Mouse (Mus musculus): Measurements from ENCODE around the gene Palmd. TPM values are rescaled to one million over a fixed set of nuclear protein-coding genes. Genes with fewer than 3 reads are reported as not detected.

Gene Palmd
- polyA plus RNA-seq (2014; fragmentation: Nextera tagmentation; extraction: Ambion mirVana): 7.4 and 7.7 TPM in 2 replicates

GRCm38 (mm10) chr3:116968540-116968997 lies at the start of gene Palmd:
Gene Palmd (minus strand): TSS chr3:116968987.
- peak; percentile 63 for DNase-seq (ENCODE audit: low spot score)
- no peaks in the 10 kb centered on the region for H3K36me3 ChIP-seq (ENCODE audit: control insufficient read depth, insufficient read depth, low read length)
- 14% methylated on average over 17 of the region's 17 CpGs for WGBS
- peaks cover 4% of the 10 kb centered on the region; the same call in 1 of the 2 replicates for H3K4me1 ChIP-seq (replicated peaks; ENCODE audit: control insufficient read depth, insufficient read depth, low read length)
- H3K9ac ChIP-seq (ENCODE audit: low read depth, low read length): peak within 1 kb of the TSS; percentile 38; the same call in 1 of the 2 replicates
- H3K27ac ChIP-seq (ENCODE audit: low read depth, low read length): no peak within 1 kb of the TSS
- no peaks in the 10 kb centered on the region for H3K9me3 ChIP-seq (ENCODE audit: control insufficient read depth, low read length)
- H3K4me2 ChIP-seq (replicated peaks; ENCODE audit: low read depth, low read length): peak within 1 kb of the TSS; percentile 41
- H3K4me3 ChIP-seq (ENCODE audit: low read depth, low read length): peak within 1 kb of the TSS; percentile 25
- peak; percentile 85 for ATAC-seq (ENCODE audit: low FRiP score)
- no peaks in the 10 kb centered on the region for H3K27me3 ChIP-seq (ENCODE audit: control insufficient read depth, insufficient read depth, low read length)

DNA sequence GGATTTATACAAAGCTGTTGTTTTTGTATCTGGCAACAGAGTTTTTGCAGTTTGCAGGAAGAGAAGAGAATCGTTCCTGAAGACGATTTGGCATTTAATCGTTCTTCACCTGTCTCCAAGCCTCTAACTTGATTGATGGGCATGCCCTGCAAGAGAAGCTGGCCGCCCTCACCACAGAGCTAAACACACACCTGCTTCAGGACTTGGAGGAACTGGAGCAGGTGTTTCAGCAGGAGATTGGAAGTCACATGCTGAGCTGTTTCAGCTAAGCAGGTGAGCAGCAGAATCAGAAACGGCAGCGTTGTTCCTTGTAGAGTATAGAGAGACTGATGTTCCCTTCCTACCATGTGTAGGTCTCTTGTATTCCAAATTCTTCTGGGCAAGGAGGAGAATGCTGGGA lies 41.4 kb upstream of the Palmd start:
- 77% methylated on average over 6 of the region's 6 CpGs for WGBS
- H3K36me3 ChIP-seq (ENCODE audit: control insufficient read depth, insufficient read depth, low read length): no peaks in the 10 kb centered on the region
- H3K4me3 ChIP-seq (ENCODE audit: low read depth, low read length): no peak overlapping the region
- H3K27ac ChIP-seq (ENCODE audit: low read depth, low read length): no peak overlapping the region
- DNase-seq (ENCODE audit: low spot score) (no peak), ATAC-seq (ENCODE audit: low FRiP score) (no peak)
- no peak overlapping the region for H3K4me2 ChIP-seq (replicated peaks; ENCODE audit: low read depth, low read length)
- H3K4me1 ChIP-seq (replicated peaks; ENCODE audit: control insufficient read depth, insufficient read depth, low read length): no peaks in the 10 kb centered on the region
- no peaks in the 10 kb centered on the region for H3K27me3 ChIP-seq (ENCODE audit: control insufficient read depth, insufficient read depth, low read length)
- no peak overlapping the region for H3K9ac ChIP-seq (ENCODE audit: low read depth, low read length)
- no peaks in the 10 kb centered on the region for H3K9me3 ChIP-seq (ENCODE audit: control insufficient read depth, low read length)

DNA sequence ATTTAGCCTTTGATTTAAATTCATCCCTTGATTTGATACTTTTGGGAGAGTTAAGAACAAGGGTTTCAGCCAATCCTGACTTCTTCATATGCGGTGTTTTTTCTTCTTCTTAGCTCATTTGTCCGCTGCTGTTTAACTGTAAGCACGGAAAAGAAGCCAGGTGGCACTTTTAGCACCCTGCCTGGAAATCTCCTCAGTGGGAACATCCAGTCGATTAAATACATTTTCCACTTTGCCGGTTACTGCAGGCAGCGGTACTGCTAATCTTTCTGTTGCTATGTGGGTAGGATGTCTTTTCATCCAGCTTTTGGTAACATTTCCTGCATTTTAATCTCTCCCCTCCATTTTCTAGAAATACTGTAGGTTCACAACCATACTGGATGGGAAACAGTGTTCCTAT lies 38.6 kb upstream of the Palmd start:
- WGBS: 85% methylated on average over 6 of the region's 6 CpGs
- no peak for ATAC-seq (ENCODE audit: low FRiP score)

GRCm38 (mm10) chr3:117006636-117007035 lies 37.8 kb upstream of the Palmd start:
- Histone ChIP-seq H3K36me3 (ENCODE audit: control insufficient read depth, insufficient read depth, low read length) (no peaks in the 10 kb centered on the region), H3K4me3 (ENCODE audit: low read depth, low read length) (no peak overlapping the region), H3K4me1 (replicated peaks; ENCODE audit: control insufficient read depth, insufficient read depth, low read length) (no peaks in the 10 kb centered on the region), H3K9ac (ENCODE audit: low read depth, low read length) (no peak overlapping the region), H3K9me3 (ENCODE audit: control insufficient read depth, low read length) (no peaks in the 10 kb centered on the region), H3K4me2 (replicated peaks; ENCODE audit: low read depth, low read length) (no peak overlapping the region), H3K27ac (ENCODE audit: low read depth, low read length) (no peak overlapping the region), H3K27me3 (ENCODE audit: control insufficient read depth, insufficient read depth, low read length) (no peaks in the 10 kb centered on the region; the same call in 1 of the 2 replicates)
- no peak for ATAC-seq (ENCODE audit: low FRiP score)
- 95% methylated on average over 3 of the region's 3 CpGs for WGBS
- no peak for DNase-seq (ENCODE audit: low spot score)

More for the DNA sequence above, 38.6 kb upstream of the Palmd start:
- Histone ChIP-seq H3K4me2 (replicated peaks; ENCODE audit: low read depth, low read length) (no peak overlapping the region), H3K4me1 (replicated peaks; ENCODE audit: control insufficient read depth, insufficient read depth, low read length) (no peaks in the 10 kb centered on the region), H3K27me3 (ENCODE audit: control insufficient read depth, insufficient read depth, low read length) (no peaks in the 10 kb centered on the region; the same call in 1 of the 2 replicates), H3K9ac (ENCODE audit: low read depth, low read length) (no peak overlapping the region), H3K4me3 (ENCODE audit: low read depth, low read length) (no peak overlapping the region), H3K36me3 (ENCODE audit: control insufficient read depth, insufficient read depth, low read length) (no peaks in the 10 kb centered on the region), H3K27ac (ENCODE audit: low read depth, low read length) (no peak overlapping the region), H3K9me3 (ENCODE audit: control insufficient read depth, low read length) (no peaks in the 10 kb centered on the region)
- DNase-seq (ENCODE audit: low spot score): no peak

DNA sequence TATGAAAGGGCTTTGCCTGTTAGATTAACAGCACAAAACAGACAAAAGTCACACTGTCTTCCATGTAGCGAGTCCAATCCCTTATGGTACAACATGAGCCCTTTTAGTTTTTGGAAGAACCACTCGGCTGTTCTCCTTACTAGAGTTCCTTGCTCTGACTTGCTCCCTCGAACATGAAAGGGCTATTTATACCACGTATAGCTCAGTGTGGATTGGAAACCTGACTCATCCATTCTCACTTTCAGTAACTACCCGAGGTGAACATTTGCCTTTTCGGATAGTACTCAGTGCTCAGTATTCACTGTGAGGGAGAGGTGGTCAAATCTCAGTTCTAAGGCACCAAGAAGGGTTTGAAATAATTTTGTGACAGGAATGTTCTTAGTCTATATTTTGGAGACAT lies 34.6 kb upstream of the Palmd start:
- Histone ChIP-seq H3K9me3 (ENCODE audit: control insufficient read depth, low read length) (no peaks in the 10 kb centered on the region), H3K27ac (ENCODE audit: low read depth, low read length) (no peak overlapping the region), H3K4me2 (replicated peaks; ENCODE audit: low read depth, low read length) (no peak overlapping the region), H3K27me3 (ENCODE audit: control insufficient read depth, insufficient read depth, low read length) (no peaks in the 10 kb centered on the region; the same call in 1 of the 2 replicates), H3K9ac (ENCODE audit: low read depth, low read length) (no peak overlapping the region), H3K4me1 (replicated peaks; ENCODE audit: control insufficient read depth, insufficient read depth, low read length) (no peaks in the 10 kb centered on the region), H3K36me3 (ENCODE audit: control insufficient read depth, insufficient read depth, low read length) (no peaks in the 10 kb centered on the region), H3K4me3 (ENCODE audit: low read depth, low read length) (no peak overlapping the region)
- ATAC-seq (ENCODE audit: low FRiP score): no peak
- no peak for DNase-seq (ENCODE audit: low spot score)
- WGBS: 75% methylated on average over 6 of the region's 6 CpGs

DNA sequence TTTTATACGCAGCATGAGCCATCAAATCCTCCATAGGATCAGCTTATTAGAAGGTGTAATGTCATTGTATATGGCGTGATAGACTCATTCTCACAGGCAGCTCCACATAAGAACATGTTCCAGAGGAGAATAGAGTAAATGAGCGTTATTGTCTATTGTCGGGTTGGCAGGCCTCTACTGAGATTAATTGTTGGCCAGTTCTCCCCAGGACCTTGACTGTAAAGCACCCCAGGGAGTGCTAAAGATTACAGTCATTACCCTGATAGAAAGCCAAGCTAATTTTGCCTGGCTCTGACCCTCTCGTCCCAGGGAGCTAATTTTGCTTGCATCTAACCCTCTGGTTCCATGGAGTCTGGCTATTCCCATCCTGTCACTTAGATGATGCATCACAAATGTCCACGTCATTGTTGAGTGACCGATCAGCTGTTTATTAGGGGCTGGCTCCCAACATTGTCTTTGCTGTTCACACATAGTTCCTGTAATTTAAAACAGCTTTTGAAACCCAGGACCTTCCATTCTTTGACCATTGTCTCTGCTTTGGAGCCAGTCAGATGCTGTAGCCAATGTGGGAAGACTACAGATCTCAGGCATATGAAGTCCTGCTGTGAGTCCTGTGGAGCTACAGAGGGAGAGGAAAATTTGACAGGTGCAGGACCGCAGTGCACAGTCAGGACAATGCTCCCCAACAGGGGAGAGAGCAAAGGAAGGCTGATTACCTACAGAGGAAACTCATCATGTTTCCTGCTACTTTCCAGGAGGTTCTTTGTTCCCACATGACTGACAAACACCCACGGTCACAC lies 33.1 kb upstream of the Palmd start:
- ATAC-seq (ENCODE audit: low FRiP score): peak; percentile 88
- no peaks in the 10 kb centered on the region for H3K4me1 ChIP-seq (replicated peaks; ENCODE audit: control insufficient read depth, insufficient read depth, low read length)
- H3K27ac ChIP-seq (ENCODE audit: low read depth, low read length): no peak overlapping the region
- peak; percentile 24 for DNase-seq (ENCODE audit: low spot score)
- no peaks in the 10 kb centered on the region; the same call in 1 of the 2 replicates for H3K27me3 ChIP-seq (ENCODE audit: control insufficient read depth, insufficient read depth, low read length)
- no peaks in the 10 kb centered on the region for H3K36me3 ChIP-seq (ENCODE audit: control insufficient read depth, insufficient read depth, low read length)
- no peak overlapping the region for H3K4me2 ChIP-seq (replicated peaks; ENCODE audit: low read depth, low read length)
- no peak overlapping the region for H3K9ac ChIP-seq (ENCODE audit: low read depth, low read length)
- 36% methylated on average over 9 of the region's 9 CpGs for WGBS
- H3K9me3 ChIP-seq (ENCODE audit: control insufficient read depth, low read length): no peaks in the 10 kb centered on the region
- no peak overlapping the region for H3K4me3 ChIP-seq (ENCODE audit: low read depth, low read length)

GRCm38 (mm10) chr3:116993011-116993410 lies 24.2 kb upstream of the Palmd start:
- Histone ChIP-seq H3K36me3 (ENCODE audit: control insufficient read depth, insufficient read depth, low read length) (no peaks in the 10 kb centered on the region), H3K9me3 (ENCODE audit: control insufficient read depth, low read length) (no peaks in the 10 kb centered on the region), H3K9ac (ENCODE audit: low read depth, low read length) (no peak overlapping the region), H3K27me3 (ENCODE audit: control insufficient read depth, insufficient read depth, low read length) (no peaks in the 10 kb centered on the region), H3K4me1 (replicated peaks; ENCODE audit: control insufficient read depth, insufficient read depth, low read length) (no peaks in the 10 kb centered on the region), H3K4me3 (ENCODE audit: low read depth, low read length) (no peak overlapping the region), H3K27ac (ENCODE audit: low read depth, low read length) (no peak overlapping the region), H3K4me2 (replicated peaks; ENCODE audit: low read depth, low read length) (no peak overlapping the region)
- no peak for ATAC-seq (ENCODE audit: low FRiP score)
- WGBS: 86% methylated on average over 2 of the region's 2 CpGs
- DNase-seq (ENCODE audit: low spot score): no peak

DNA sequence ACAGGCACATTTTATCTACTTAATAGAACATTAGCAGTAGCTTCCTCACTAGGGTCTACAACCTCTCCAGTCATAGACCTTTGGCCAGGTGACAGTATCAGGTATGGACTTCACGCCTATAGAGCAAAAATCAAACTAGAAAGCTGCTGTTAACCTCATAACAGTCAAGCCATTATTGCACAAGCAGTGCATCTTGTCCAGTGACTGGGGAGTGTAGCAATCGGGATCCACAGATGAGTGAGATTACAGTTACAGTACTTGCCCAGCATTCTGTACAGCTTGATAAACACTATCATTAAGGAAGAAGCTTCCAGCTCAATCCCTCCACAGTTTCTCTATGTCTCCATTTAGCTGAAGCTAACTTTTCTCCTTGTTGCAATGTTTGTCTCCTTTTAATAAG lies 22.4 kb upstream of the Palmd start:
- H3K4me2 ChIP-seq (replicated peaks; ENCODE audit: low read depth, low read length): no peak overlapping the region
- H3K27me3 ChIP-seq (ENCODE audit: control insufficient read depth, insufficient read depth, low read length): no peaks in the 10 kb centered on the region
- H3K9ac ChIP-seq (ENCODE audit: low read depth, low read length): no peak overlapping the region
- H3K36me3 ChIP-seq (ENCODE audit: control insufficient read depth, insufficient read depth, low read length): no peaks in the 10 kb centered on the region
- no peak for DNase-seq (ENCODE audit: low spot score)
- H3K4me1 ChIP-seq (replicated peaks; ENCODE audit: control insufficient read depth, insufficient read depth, low read length): no peaks in the 10 kb centered on the region
- no peak for ATAC-seq (ENCODE audit: low FRiP score)
- H3K4me3 ChIP-seq (ENCODE audit: low read depth, low read length): no peak overlapping the region
- no peak overlapping the region for H3K27ac ChIP-seq (ENCODE audit: low read depth, low read length)
- 91% methylated on average over 2 of the region's 2 CpGs for WGBS
- no peaks in the 10 kb centered on the region for H3K9me3 ChIP-seq (ENCODE audit: control insufficient read depth, low read length)

DNA sequence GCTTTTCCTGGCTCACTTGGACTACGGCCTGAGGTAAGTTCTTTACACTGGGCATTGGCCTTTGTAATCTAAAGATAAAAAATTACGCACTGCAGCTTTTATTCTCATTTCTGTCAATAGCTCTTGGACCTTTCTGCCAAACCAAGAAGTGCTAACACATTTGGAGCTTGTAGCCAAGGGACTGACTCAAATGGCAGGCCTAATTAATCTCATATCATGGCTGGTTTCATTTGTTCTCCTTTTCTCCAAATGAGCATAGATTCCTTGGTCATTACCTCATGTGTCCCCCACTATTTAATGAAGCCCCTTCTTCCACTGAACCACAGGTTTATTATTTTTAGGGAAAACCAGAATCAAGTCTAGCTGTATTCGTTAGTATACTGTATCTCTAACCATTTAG lies 19.4 kb upstream of the Palmd start:
- no peaks in the 10 kb centered on the region for H3K36me3 ChIP-seq (ENCODE audit: control insufficient read depth, insufficient read depth, low read length)
- 88% methylated on average over 3 of the region's 3 CpGs for WGBS
- no peak overlapping the region for H3K4me2 ChIP-seq (replicated peaks; ENCODE audit: low read depth, low read length)
- no peaks in the 10 kb centered on the region for H3K9me3 ChIP-seq (ENCODE audit: control insufficient read depth, low read length)
- no peaks in the 10 kb centered on the region for H3K27me3 ChIP-seq (ENCODE audit: control insufficient read depth, insufficient read depth, low read length)
- no peak overlapping the region for H3K4me3 ChIP-seq (ENCODE audit: low read depth, low read length)
- ATAC-seq (ENCODE audit: low FRiP score) (no peak), DNase-seq (ENCODE audit: low spot score) (no peak)
- no peak overlapping the region for H3K27ac ChIP-seq (ENCODE audit: low read depth, low read length)
- H3K4me1 ChIP-seq (replicated peaks; ENCODE audit: control insufficient read depth, insufficient read depth, low read length): no peaks in the 10 kb centered on the region
- H3K9ac ChIP-seq (ENCODE audit: low read depth, low read length): no peak overlapping the region

Data from hindbrain, embryonic 11.5 days (tissue).